Mouse (Mus musculus) CD4-positive, CD25-positive, alpha-beta regulatory T cell, adult 2 months (primary cell): ENCODE results near the gene Pdpr.
A peak's percentile ranks its signal among the peaks of the same experiment; 100 is the strongest.
"Not testable (repeated sequence)": the region's sequence is repeated elsewhere in the genome, so short reads cannot be mapped to it uniquely, and the experiment has no call there.

Experiments used
- DNase-seq: peaks from one replicate; pipeline ENCODE4 v3.0.0-alpha.2; 2012; ENCODE audit warnings: low read depth, low spot score

The Pdpr gene

GRCm38 (mm10) chr8:111090126-111090525 lies 4.3 kb upstream of the Pdpr start:
- peak; percentile 89 for DNase-seq

- no peak for DNase-seq
Measured at GRCm38 (mm10) chr8:111091706-111092105, 2.7 kb upstream of the Pdpr start.

DNA sequence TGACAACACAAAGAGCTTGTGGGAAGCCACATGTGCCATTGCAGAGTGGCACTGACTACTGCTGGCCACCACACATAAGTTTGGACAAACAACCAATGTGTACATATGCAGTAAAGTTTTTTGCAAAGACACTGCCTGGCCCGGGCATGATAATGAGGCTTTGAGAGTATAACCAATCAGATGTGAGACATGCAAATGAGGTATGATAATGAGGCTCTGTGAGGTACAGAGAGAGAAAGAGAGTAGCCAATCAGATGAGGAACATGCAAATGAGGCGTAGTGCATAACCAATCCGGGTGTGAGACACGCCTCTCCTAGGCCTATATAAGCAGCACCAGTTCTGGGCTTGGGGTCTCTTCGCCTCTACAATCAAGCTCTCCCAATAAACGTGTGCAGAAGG lies 2.1 kb upstream of the Pdpr start, which contains the start of gene Clec18a:
Gene Clec18a, minus strand, starts transcription at position 101 of the 400 bp plus-strand sequence.
- not testable (repeated sequence) for DNase-seq

GRCm38 (mm10) chr8:111094719-111095302 lies 381 bp downstream of the Pdpr start:
- peak; percentile 48 for DNase-seq

DNA sequence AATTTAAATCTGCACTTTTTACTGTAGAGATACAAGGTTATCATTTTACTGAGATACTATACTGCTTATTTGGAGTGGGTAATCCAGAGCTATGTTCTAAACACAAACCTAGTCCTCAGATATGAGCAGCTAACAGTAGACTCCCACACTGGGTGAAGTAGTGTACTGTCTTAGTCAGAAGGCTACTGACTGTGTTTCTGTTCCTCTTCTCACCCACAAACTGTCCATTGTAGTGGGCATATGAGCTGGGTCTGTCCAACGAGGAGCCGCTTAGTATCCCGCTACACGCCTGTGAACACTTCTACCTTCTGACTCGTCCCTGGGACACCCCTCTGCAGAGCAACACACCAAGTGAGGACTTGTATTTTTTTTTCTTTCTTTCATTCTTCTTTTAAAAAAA lies 20.5 kb downstream of the Pdpr start:
- DNase-seq: no peak

DNA sequence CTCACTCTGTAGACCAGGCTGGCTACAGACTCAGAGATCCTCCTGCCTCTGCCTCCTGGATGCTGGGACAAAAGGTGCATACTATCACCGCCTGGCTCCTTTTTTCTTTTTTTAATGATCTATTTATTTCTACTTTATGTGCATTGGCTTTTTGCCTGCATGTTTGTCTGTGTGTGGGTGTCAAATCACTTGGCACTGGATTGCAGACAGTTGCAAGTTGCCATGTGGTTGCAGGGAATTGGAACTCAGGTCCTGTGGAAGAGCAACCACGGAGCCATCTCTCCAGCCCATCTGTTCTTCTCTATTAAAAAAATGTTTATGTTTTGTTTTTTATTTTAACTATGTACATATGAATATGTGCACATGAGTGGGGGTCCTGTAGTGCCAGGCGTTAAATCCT lies 25.1 kb downstream of the Pdpr start:
- no peak for DNase-seq

DNA sequence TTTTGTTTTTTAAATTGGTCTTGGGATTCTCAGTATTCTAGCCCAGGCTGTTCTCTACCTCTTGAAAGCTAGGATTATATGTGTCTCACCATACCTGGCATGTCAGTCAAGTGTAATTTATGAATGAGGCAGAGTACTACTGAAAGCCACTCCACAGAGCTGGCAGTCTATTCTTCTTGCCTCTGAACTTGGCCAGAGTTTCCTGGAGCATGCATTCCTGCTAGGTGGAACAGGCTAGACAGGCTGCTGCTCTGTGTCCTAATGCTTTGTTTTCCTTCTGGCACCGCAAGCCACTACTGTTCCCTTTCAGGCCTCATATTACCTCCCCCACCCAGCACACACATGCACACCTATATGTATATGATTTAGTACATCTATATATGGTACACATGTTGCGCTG lies 36.3 kb downstream of the Pdpr start:
- no peak for DNase-seq

DNA sequence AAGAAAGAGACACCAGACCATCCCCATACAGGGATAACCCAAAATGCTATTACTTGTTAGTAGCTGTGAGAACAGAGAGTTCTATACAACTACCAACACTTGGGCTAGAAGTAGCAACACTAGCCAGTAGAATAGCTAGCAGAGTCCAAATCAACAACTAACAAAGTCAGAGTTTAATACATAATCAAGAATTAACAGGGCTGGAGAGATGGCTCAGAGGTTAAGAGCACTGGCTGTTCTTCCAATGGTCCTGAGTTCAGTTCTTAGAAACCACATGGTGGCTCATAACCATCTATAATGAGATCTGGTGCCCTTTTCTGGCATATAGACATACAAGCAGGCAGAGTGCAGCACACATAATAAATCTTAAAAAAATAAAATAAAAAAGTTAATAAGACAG lies 48.1 kb downstream of the Pdpr start:
- no peak for DNase-seq

- peak; percentile 48 for DNase-seq
Measured at GRCm38 (mm10) chr8:111144901-111145459, 50.5 kb downstream of the Pdpr start.

GRCm38 (mm10) chr8:111145460-111146012 lies 51.1 kb downstream of the Pdpr start:
- peak; percentile 96 for DNase-seq

- no peak for DNase-seq
Measured at GRCm38 (mm10) chr8:111155721-111156436, 61.4 kb downstream of the Pdpr start.

GRCm38 (mm10) chr8:111157617-111158016 lies 63.2 kb downstream of the Pdpr start:
- peak; percentile 64 for DNase-seq

DNA sequence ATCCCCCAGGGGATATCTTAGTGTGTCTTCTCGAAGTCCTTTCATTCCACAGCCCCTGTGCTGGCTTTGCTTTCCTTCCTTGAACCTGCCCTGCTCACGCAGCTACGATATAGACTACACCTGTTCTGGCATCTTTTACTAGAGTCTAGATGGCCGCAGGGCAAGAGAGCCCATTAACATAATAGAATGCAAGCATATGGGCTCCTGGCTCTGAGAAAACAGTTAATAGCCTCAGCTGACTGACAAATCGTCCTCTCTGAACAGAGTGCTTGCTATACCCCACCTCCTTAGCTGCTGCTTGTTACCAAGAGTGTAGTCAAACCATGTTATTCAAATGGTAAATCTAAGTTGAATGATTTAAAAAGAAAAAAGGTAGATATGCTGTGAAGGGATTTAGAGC lies 77.2 kb downstream of the Pdpr start:
- no peak for DNase-seq

DNA sequence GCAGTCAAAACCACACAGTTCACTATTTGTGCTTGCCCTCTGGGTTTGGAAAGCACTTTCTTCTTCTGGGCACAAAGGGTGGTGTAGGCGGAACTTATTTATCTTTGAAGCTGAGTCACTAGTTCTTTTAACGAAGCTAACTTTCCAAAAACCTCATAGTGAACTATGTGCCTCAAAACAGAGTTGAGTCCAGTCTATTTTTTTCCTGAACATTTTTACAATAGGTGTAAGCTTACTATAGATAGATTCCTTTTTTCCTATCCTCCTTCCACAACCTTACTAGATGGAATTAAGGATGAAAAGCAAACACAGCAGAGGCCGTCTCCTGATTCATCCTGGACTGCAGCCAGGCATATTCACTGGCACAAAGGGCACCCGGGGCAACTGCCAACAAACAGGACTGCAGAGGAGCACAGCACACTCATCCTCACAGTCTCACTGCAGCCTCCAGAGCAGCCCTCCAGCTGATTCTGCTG lies 91.1 kb downstream of the Pdpr start:
- DNase-seq: no peak
